Mouse (Mus musculus): ENCODE measurements at regions not wholly inside any gene's neighbourhood (a gene's known extent, or its start where the extent isn't known, plus 50 kb on each side); places are given as distances from the start of the nearest gene placed in this dataset.

DNA sequence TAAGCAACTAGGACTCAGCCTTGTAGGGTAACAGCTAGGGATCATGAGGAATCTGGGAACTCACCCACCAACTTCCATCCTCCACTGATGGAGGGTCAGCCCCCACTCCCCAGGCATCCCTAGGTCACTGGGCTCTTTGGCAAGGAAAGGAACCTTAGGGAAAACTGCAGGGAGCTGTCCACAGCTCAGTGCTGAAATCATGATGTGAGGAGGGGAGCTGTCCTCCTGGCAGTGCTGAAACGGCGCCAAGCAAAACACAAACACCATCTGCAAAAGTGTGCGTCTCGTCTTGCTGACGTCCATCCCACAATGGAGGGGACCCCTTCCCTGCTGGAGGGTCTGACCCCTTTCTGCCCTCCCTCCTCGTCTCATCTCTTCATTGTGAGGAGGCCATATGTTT is 68.6 kb upstream of the Rph3a start:
- ATAC-seq (ENCODE audit: low read depth) (no peak), DNase-seq (ENCODE audit: low spot score) (peak; percentile 66)
- 16% methylated on average over 6 of the region's 6 CpGs for WGBS
- Histone ChIP-seq H3K27me3 (replicated peaks; ENCODE audit: control insufficient read depth, insufficient read depth, low read length) (no peaks in the 10 kb centered on the region), H3K4me3 (ENCODE audit: low read depth, low read length) (no peak overlapping the region), H3K9me3 (ENCODE audit: control insufficient read depth, low read length) (0 out of 2 replicates have a peak, but pooled peaks cover 3% of the 10 kb centered on the region), H3K4me1 (ENCODE audit: control insufficient read depth, insufficient read depth, low read length) (no peaks in the 10 kb centered on the region), H3K36me3 (ENCODE audit: control insufficient read depth, insufficient read depth, low read length) (no peaks in the 10 kb centered on the region), H3K4me2 (ENCODE audit: low read depth, low read length) (no peak overlapping the region), H3K27ac (replicated peaks; ENCODE audit: low read depth, low read length) (no peak overlapping the region), H3K9ac (ENCODE audit: low read depth, low read length) (no peak overlapping the region)

DNA sequence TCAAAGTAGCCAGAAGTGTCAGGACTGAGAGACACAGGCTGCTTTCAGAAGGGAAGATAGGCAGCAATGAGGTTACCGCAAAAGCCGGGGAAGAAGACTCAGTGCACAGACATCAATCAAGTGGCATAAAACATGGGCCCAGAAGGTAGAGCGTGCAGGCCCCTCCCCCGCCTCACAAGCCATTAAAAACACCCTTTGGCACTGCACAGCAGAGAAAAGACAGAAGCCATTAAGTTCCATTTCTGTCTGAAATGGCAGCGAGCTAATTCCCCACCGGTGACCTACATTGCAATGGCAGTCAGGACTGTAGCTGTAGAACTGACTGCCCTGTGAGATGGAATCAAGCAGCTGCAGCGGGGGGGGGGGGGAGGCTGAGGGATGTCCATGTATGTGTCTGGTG is 66.8 kb upstream of the Rph3a start:
- Histone ChIP-seq H3K4me2 (ENCODE audit: low read depth, low read length) (no peak overlapping the region), H3K4me3 (ENCODE audit: low read depth, low read length) (no peak overlapping the region), H3K9me3 (ENCODE audit: control insufficient read depth, low read length) (0 out of 2 replicates have a peak, but pooled peaks cover 1% of the 10 kb centered on the region), H3K27ac (replicated peaks; ENCODE audit: low read depth, low read length) (no peak overlapping the region), H3K27me3 (replicated peaks; ENCODE audit: control insufficient read depth, insufficient read depth, low read length) (no peaks in the 10 kb centered on the region), H3K9ac (ENCODE audit: low read depth, low read length) (no peak overlapping the region), H3K4me1 (ENCODE audit: control insufficient read depth, insufficient read depth, low read length) (no peaks in the 10 kb centered on the region), H3K36me3 (ENCODE audit: control insufficient read depth, insufficient read depth, low read length) (no peaks in the 10 kb centered on the region)
- DNase-seq (ENCODE audit: low spot score): no peak
- no peak; the same call in 1 of the 2 replicates for ATAC-seq (ENCODE audit: low read depth)
- WGBS: 79% methylated on average over 7 of the region's 7 CpGs

DNA sequence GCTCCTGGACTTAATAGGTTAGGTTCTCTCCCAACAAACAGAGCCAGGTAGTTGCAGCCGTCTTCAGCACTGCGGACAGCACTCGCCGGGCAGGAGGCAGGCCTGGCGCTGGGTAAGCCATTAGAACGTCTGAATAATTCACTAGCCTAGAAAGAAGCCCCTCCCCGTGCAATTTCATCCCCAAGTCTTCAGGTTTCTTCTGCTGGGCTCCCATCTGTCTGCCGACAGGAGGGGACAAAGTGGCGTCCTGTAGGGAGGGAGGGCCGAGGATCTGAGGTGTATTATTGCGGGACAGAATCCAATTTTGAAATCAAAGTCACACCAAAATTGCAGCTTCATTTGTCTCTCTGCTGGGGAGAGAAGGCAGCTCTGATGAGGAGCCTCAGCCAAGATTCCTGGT is 58.9 kb upstream of the Rph3a start:
- ATAC-seq (ENCODE audit: low read depth): no peak
- 2% methylated on average over 11 of the region's 11 CpGs for WGBS
- H3K27ac ChIP-seq (replicated peaks; ENCODE audit: low read depth, low read length): no peak overlapping the region

DNA sequence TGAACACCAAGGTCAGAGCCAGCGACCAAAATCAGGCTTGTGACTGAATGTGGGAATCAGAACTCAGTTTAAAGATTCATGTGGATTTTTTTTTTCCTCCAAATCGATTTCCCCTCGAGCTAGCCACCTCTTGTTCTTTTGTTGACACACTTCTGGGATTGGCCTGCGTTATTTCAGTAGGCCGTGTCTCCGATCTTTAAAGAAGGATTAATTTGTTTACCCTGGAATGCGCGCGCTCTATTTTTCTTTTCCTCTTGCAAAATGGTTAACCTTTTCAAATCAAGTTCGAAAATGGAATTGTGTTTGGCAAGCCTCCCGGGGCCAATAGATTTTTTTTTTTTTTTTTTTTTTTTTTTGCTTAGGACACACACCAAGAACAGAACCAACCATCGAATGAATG is 54.8 kb upstream of the Rph3a start:
- Histone ChIP-seq H3K9me3 (ENCODE audit: control insufficient read depth, low read length) (no peaks in the 10 kb centered on the region), H3K27me3 (replicated peaks; ENCODE audit: control insufficient read depth, insufficient read depth, low read length) (no peaks in the 10 kb centered on the region), H3K4me3 (ENCODE audit: low read depth, low read length) (no peak overlapping the region), H3K9ac (ENCODE audit: low read depth, low read length) (no peak overlapping the region), H3K4me1 (ENCODE audit: control insufficient read depth, insufficient read depth, low read length) (no peaks in the 10 kb centered on the region), H3K27ac (replicated peaks; ENCODE audit: low read depth, low read length) (no peak overlapping the region), H3K36me3 (ENCODE audit: control insufficient read depth, insufficient read depth, low read length) (no peaks in the 10 kb centered on the region), H3K4me2 (ENCODE audit: low read depth, low read length) (no peak overlapping the region)
- ATAC-seq (ENCODE audit: low read depth) (no peak), DNase-seq (ENCODE audit: low spot score) (no peak)
- WGBS: 77% methylated on average over 12 of the region's 12 CpGs

More for the DNA sequence above, 58.9 kb upstream of the Rph3a start:
- H3K27me3 ChIP-seq (replicated peaks; ENCODE audit: control insufficient read depth, insufficient read depth, low read length): no peaks in the 10 kb centered on the region
- no peak overlapping the region for H3K9ac ChIP-seq (ENCODE audit: low read depth, low read length)
- H3K4me2 ChIP-seq (ENCODE audit: low read depth, low read length): no peak overlapping the region
- H3K4me3 ChIP-seq (ENCODE audit: low read depth, low read length): no peak overlapping the region
- no peaks in the 10 kb centered on the region for H3K9me3 ChIP-seq (ENCODE audit: control insufficient read depth, low read length)
- DNase-seq (ENCODE audit: low spot score): peak; percentile 39
- H3K36me3 ChIP-seq (ENCODE audit: control insufficient read depth, insufficient read depth, low read length): no peaks in the 10 kb centered on the region
- no peaks in the 10 kb centered on the region for H3K4me1 ChIP-seq (ENCODE audit: control insufficient read depth, insufficient read depth, low read length)

DNA sequence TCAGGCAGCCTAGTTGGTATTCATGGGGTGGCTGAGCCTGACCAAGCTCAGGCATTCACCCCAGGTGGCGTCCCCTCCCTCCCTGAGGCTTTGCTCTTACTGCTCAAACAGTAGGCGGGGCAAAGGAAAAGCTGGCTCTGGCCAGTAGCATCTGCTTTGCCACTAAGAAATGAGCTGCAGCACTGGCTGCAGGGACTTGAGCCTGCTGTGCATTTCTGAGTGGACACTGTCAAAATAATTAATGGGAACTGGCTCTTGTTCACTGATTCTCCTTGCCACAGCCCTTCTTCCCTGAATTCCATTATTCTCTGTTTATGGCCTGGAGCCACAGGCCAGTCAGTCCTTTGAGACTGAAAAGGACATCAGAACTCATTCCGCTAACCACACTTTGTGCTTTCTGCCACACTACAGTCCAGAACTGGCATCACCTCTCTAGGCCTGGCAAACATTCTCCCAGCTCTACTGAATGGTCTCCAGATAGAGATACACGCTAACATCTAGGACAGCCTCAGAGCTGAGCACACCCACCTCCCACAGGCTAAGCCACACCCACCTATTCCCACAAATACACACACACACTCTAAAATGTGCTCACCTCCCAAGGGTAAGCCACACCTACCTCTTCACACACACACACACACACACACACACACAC is 53.2 kb upstream of the Rph3a start:
- H3K27ac ChIP-seq (replicated peaks; ENCODE audit: low read depth, low read length): no peak overlapping the region

GRCm38 (mm10) chr5:121061688-121062087 is 51.8 kb upstream of the Rph3a start:
- no peak overlapping the region for H3K9ac ChIP-seq (ENCODE audit: low read depth, low read length)
- no peaks in the 10 kb centered on the region for H3K4me1 ChIP-seq (ENCODE audit: control insufficient read depth, insufficient read depth, low read length)
- H3K36me3 ChIP-seq (ENCODE audit: control insufficient read depth, insufficient read depth, low read length): no peaks in the 10 kb centered on the region
- H3K27me3 ChIP-seq (replicated peaks; ENCODE audit: control insufficient read depth, insufficient read depth, low read length): no peaks in the 10 kb centered on the region
- DNase-seq (ENCODE audit: low spot score) (no peak), ATAC-seq (ENCODE audit: low read depth) (no peak)
- H3K4me2 ChIP-seq (ENCODE audit: low read depth, low read length): no peak overlapping the region
- no peak overlapping the region for H3K4me3 ChIP-seq (ENCODE audit: low read depth, low read length)
- no peaks in the 10 kb centered on the region for H3K9me3 ChIP-seq (ENCODE audit: control insufficient read depth, low read length)
- WGBS: 56% methylated on average over 2 of the region's 2 CpGs
- no peak overlapping the region for H3K27ac ChIP-seq (replicated peaks; ENCODE audit: low read depth, low read length)

More for the DNA sequence above, 53.2 kb upstream of the Rph3a start:
- ATAC-seq (ENCODE audit: low read depth): no peak
- Histone ChIP-seq H3K9me3 (ENCODE audit: control insufficient read depth, low read length) (no peaks in the 10 kb centered on the region), H3K36me3 (ENCODE audit: control insufficient read depth, insufficient read depth, low read length) (no peaks in the 10 kb centered on the region), H3K9ac (ENCODE audit: low read depth, low read length) (no peak overlapping the region), H3K27me3 (replicated peaks; ENCODE audit: control insufficient read depth, insufficient read depth, low read length) (no peaks in the 10 kb centered on the region), H3K4me1 (ENCODE audit: control insufficient read depth, insufficient read depth, low read length) (no peaks in the 10 kb centered on the region), H3K4me3 (ENCODE audit: low read depth, low read length) (no peak overlapping the region), H3K4me2 (ENCODE audit: low read depth, low read length) (no peak overlapping the region)
- no peak for DNase-seq (ENCODE audit: low spot score)
- WGBS: 40% methylated on average over 4 of the region's 4 CpGs

All from embryonic facial prominence, embryonic 14.5 days (tissue).